Mouse (Mus musculus) intestine, embryonic 14.5 days (tissue): ENCODE measurements around the gene Gm20431. TPM values are rescaled to one million over a fixed set of nuclear protein-coding genes. Genes with fewer than 3 reads are reported as not detected.

Experiments used
- ATAC-seq: fragments of 200-750 bp; cut with Nextera tagmentation; replicated peaks from 2 replicates; pipeline ENCODE4 v1.8.0; 2017; ENCODE audit warnings: low read depth, moderate number of reproducible peaks, moderate TSS enrichment, moderate library complexity; ENCODE audit not compliant: low FRiP score, low TSS enrichment
- DNase-seq: peaks from one replicate; pipeline ENCODE4 v3.0.0-alpha.2; 2018; ENCODE audit warnings: low spot score
- H3K27ac ChIP-seq: fragments of 300-500 bp; sonication (generic); 2 replicates; pipeline ENCODE4 v1.5.1; 2014; ENCODE audit warnings: low read depth, mild to moderate bottlenecking, control low read depth
- H3K27me3 ChIP-seq: fragments of 300-500 bp; sonication (generic); replicated peaks from 2 replicates; pipeline ENCODE4 v1.6.1; 2014; ENCODE audit warnings: low read length, control low read depth; ENCODE audit not compliant: control insufficient read depth, insufficient read depth
- H3K36me3 ChIP-seq: fragments of 300-500 bp; sonication (generic); 2 replicates; pipeline ENCODE4 v1.6.1; 2014; ENCODE audit warnings: low read length, control low read depth; ENCODE audit not compliant: control insufficient read depth, insufficient read depth
- H3K4me1 ChIP-seq: fragments of 300-500 bp; sonication (generic); replicated peaks from 2 replicates; pipeline ENCODE4 v1.6.1; 2014; ENCODE audit warnings: low read length, control low read depth, mixed read lengths; ENCODE audit not compliant: control insufficient read depth, insufficient read depth
- H3K4me2 ChIP-seq: fragments of 300-500 bp; sonication (generic); 2 replicates; pipeline ENCODE4 v1.6.1; 2014; ENCODE audit warnings: low read length
- H3K4me3 ChIP-seq: fragments of 300-500 bp; sonication (generic); 2 replicates; pipeline ENCODE4 v1.5.1; 2014; ENCODE audit warnings: low read depth, low read length, control low read depth, mixed read lengths
- H3K9ac ChIP-seq: fragments of 300-500 bp; sonication (generic); 2 replicates; pipeline ENCODE4 v1.6.1; 2014; ENCODE audit warnings: mild to moderate bottlenecking, low read length
- H3K9me3 ChIP-seq: fragments of 300-500 bp; sonication (generic); 2 replicates; pipeline ENCODE4 v1.6.1; 2016; ENCODE audit warnings: low read length, control low read depth; ENCODE audit not compliant: control insufficient read depth
- WGBS: fragments of 180-500 bp; shearing (Covaris S2); extraction: QIAGEN DNeasy Blood & Tissue Kit; methylation state at CpG from one replicate; pipeline ENCODE4 v1.1.7; 2014; 5-methylcytosine and 5-hydroxymethylcytosine counted together
- polyA plus RNA-seq: library from polyadenylated mRNA; unstranded; fragments of >200 nt; fragmentation: Nextera tagmentation; extraction: Ambion mirVana; gene quantifications from 2 replicates; pipeline ENCODE4 v1.2.1, GENCODE M21; 2014

The Gm20431 gene
- polyA plus RNA-seq, 1 experiment from 2014 or later: 7.7 TPM

DNA sequence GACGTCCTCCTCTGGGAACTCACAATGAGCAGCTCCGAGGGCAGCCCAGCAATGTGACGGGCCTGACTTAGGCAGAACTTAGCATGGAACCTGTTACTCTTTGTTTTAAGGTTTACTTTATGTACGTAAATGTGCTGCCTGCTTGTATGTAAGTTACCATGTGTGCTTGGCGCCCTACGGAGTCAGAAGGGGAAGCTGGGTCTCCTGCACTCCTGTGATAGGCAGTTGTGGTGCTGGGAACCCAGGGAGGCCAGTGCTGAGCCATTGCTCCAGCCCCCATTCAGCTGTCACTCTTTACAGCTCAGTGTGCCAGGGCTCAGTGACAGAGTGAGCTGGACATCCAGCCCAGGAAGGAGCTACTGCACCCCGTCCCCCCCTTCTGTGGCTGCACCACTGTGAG, 34.3 kb downstream of the Gm20431 start:
- no peaks in the 10 kb centered on the region for H3K27me3 ChIP-seq
- peaks cover 23% of the 10 kb centered on the region for H3K36me3 ChIP-seq
- H3K4me3 ChIP-seq: no peak overlapping the region
- H3K9ac ChIP-seq: no peak overlapping the region
- no peaks in the 10 kb centered on the region for H3K9me3 ChIP-seq
- ATAC-seq: no peak
- H3K4me2 ChIP-seq: no peak overlapping the region
- 91% methylated on average over 7 of the region's 7 CpGs for WGBS
- no peak for DNase-seq
- peaks cover 25% of the 10 kb centered on the region for H3K4me1 ChIP-seq
- H3K27ac ChIP-seq: no peak overlapping the region

DNA sequence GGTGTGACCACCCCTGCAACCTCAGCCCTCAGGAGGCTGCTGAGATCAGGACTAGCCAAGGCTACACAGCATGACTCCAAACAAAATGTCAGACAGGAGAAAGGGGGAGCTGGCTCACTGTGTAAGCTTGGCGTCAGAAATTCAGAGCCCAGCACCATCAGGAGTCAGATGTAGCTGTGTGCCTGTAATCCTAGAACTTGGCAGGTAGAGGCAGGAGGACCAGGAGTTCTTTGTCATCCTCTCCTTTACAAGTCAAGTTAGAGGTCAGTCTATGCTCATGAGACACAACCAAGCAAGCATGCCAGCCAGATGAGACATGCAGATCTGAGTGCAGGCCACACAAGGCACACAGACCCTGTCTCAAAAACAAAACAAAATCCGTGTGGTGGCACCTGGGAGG, 35.6 kb downstream of the Gm20431 start:
- WGBS: 41% methylated on average over 2 of the region's 2 CpGs
- no peak for DNase-seq
- Histone ChIP-seq H3K9me3 (no peaks in the 10 kb centered on the region), H3K36me3 (peaks cover 23% of the 10 kb centered on the region), H3K27me3 (no peaks in the 10 kb centered on the region), H3K27ac (no peak overlapping the region), H3K4me2 (no peak overlapping the region), H3K9ac (no peak overlapping the region), H3K4me3 (no peak overlapping the region), H3K4me1 (peaks cover 23% of the 10 kb centered on the region)
- no peak for ATAC-seq

DNA sequence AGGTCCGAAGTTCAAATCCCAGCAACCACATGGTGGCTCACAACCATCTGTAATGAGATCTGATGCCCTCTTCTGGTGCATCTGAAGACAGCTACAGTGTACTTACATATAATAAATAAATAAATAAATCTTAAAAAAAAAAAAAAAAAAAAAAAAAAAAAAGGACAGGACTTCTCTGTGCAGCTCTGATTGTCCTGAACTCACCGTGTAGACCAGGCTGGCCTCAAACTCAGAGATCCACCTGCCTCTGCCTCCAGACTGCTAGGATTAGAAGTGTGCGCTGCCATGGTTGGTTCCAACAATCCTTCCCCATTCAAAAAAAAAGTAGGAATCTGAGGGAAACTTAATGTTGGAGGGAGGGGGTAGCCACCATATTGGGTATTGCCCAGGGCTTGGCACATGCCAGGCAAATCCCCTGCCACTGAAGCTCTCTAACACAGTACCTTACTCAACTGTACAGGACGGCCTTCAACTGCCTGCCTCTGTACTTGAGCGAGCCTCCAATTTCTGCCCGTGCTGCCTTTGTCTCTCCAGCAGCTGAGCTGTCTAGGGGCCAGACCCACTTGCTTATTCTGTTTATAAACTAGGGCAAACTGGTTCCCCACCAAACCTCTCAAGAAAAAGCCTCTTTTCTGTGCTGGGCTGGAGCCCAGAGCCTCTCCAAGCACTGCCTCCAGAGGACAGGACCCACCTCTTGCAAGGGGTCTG, 36.8 kb downstream of the Gm20431 start:
- H3K9me3 ChIP-seq: no peaks in the 10 kb centered on the region
- H3K4me3 ChIP-seq: no peak overlapping the region
- WGBS: 90% methylated on average over 6 of the region's 6 CpGs
- H3K4me1 ChIP-seq: peaks cover 11% of the 10 kb centered on the region
- no peak overlapping the region for H3K9ac ChIP-seq
- ATAC-seq (no peak), DNase-seq (no peak)
- H3K36me3 ChIP-seq: peaks cover 23% of the 10 kb centered on the region
- H3K4me2 ChIP-seq: no peak overlapping the region
- no peak overlapping the region for H3K27ac ChIP-seq
- no peaks in the 10 kb centered on the region for H3K27me3 ChIP-seq

DNA sequence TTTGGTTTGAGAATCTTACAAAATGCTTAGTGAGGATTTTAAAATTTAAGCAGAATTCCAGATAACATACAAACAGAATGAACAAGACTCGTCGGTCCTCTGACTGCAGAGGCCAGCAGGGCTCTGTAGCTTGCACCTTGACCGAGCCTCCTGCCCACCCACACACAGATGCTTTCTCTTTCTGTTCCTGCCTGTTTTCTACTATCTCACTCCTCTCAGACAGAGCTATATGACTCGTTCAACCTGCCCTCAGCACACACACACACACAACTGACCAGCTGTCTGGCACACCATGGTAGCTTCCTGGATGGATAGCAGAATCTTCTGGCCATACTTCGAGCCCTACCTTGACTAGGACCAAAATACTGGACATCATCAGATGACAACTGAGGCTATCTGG, 38.3 kb downstream of the Gm20431 start:
- no peak overlapping the region for H3K4me3 ChIP-seq
- DNase-seq: no peak
- H3K9ac ChIP-seq: no peak overlapping the region
- H3K36me3 ChIP-seq: peaks cover 20% of the 10 kb centered on the region
- no peak for ATAC-seq
- no peaks in the 10 kb centered on the region for H3K9me3 ChIP-seq
- no peak overlapping the region for H3K4me2 ChIP-seq
- no peaks in the 10 kb centered on the region for H3K27me3 ChIP-seq
- H3K4me1 ChIP-seq: no peaks in the 10 kb centered on the region
- H3K27ac ChIP-seq: no peak overlapping the region
- 60% methylated on average over 5 of the region's 5 CpGs for WGBS

DNA sequence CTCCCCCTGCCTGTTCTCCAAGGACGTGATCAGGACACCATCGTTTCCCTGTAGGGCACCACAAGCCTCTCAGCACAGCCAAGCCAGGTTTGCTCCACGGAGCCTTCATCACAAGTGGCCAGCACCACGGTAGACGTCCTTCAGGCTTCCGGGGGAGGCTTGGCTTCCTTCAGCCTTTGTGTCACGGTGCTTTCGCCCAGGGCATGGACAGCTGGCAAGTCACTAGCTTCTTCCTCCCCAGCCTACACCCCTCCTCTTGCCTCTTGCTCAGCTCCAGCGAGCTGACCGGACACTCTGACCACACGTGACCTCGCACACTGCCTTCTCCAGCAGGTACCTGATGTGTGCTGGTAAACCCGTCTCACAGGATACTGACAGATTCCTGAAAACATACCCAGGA, 38.9 kb downstream of the Gm20431 start:
- no peak overlapping the region for H3K27ac ChIP-seq
- ATAC-seq (no peak), DNase-seq (no peak)
- H3K27me3 ChIP-seq: no peaks in the 10 kb centered on the region
- H3K9me3 ChIP-seq: no peaks in the 10 kb centered on the region
- H3K9ac ChIP-seq: no peak overlapping the region
- no peaks in the 10 kb centered on the region for H3K4me1 ChIP-seq
- peaks cover 25% of the 10 kb centered on the region; the same call in 1 of the 2 replicates for H3K36me3 ChIP-seq
- H3K4me2 ChIP-seq: no peak overlapping the region
- no peak overlapping the region for H3K4me3 ChIP-seq
- WGBS: 82% methylated on average over 13 of the region's 13 CpGs

DNA sequence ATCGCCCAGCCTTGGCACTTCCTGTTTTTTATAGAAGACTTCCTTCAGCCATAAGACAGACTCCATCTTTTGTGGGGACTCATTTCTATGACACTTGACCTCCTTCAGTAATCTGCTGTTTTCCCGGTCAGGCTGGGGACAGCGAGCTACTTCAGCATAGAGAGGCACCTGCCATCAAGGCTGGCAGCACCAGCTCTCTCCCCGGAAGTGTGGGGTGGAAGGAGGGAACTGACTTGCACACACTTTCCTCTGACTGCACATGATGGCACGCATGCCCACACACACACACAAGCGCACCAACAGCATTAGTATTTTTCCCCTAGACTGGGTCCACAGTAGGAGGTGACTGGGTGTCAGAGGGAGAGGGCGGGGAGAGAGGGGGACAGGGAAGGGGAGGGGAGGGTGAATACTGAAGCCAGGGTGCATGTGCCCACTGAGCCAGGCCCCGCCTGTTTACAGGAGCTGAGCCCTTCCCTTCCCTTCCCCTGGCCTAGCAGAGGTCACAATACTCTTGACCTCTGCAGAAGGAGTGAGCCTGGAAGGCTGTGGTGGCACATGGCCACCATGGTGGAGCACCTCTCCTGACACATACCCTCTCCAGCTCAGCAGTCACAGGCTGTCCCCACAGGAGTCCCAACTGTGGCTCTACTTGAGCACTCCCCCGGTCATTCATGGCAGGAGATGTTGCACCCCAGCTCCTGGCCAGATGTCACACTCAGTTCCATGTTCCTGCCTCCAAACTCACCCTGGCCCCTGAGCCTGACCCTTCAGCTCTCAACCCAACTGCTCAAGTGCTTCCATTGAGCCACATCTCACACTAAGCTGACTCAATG, 39.8 kb downstream of the Gm20431 start:
- Histone ChIP-seq H3K27me3 (no peaks in the 10 kb centered on the region), H3K36me3 (peaks cover 27% of the 10 kb centered on the region), H3K27ac (no peak overlapping the region), H3K4me3 (no peak overlapping the region), H3K9ac (no peak overlapping the region), H3K4me2 (no peak overlapping the region), H3K4me1 (no peaks in the 10 kb centered on the region), H3K9me3 (no peaks in the 10 kb centered on the region)
- DNase-seq (no peak), ATAC-seq (no peak)
- 75% methylated on average over 9 of the region's 9 CpGs for WGBS

DNA sequence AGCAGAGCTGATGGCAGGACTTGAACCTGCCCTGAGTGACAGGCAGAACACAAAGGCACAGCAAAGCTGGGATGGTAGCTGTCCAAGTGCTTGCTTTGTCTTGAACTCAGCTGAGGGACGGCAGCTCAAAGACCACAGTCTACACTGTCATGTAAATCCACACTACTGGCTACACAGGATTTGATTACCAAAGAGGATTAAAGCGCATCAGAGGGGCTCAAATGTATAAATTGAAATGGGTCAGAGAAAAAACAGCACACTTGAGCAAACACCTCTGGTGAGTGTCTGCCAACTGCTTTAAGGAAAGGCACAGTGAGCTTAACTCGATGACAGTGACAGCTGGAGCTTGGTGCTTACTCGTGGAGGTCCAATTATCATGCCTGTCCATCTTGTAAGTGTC, 43.8 kb downstream of the Gm20431 start:
- Histone ChIP-seq H3K27me3 (no peaks in the 10 kb centered on the region), H3K4me3 (no peak overlapping the region), H3K9me3 (no peaks in the 10 kb centered on the region), H3K4me2 (no peak overlapping the region), H3K4me1 (no peaks in the 10 kb centered on the region), H3K27ac (no peak overlapping the region), H3K36me3 (peaks cover 59% of the 10 kb centered on the region), H3K9ac (no peak overlapping the region)
- WGBS: 76% methylated on average over 4 of the region's 4 CpGs
- DNase-seq (no peak), ATAC-seq (no peak)

DNA sequence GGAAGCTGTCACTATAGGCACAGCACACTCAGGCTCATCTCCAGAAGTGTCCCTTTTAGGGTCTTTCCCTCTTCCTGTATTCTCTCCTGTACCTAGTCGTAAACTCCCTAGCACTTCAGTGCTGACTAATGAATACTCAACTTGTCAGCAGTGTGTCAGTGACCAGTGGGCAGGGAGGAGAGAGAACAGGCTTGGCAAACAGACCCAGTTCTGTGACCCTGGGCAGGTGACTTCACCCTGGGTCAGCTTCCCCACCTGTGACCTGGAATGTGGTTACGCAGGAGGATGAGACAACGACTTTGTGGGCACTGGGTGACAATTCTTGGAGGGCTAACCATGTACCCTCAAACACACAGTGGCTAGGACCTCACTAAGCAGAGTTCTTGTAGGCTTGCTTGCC, 44.3 kb downstream of the Gm20431 start:
- Histone ChIP-seq H3K4me1 (no peaks in the 10 kb centered on the region), H3K27me3 (no peaks in the 10 kb centered on the region), H3K4me3 (no peak overlapping the region), H3K36me3 (peaks cover 62% of the 10 kb centered on the region), H3K4me2 (no peak overlapping the region), H3K27ac (no peak overlapping the region), H3K9ac (no peak overlapping the region), H3K9me3 (no peaks in the 10 kb centered on the region)
- no peak for DNase-seq
- no peak for ATAC-seq
- 82% methylated on average over 3 of the region's 3 CpGs for WGBS
